Mouse (Mus musculus) MEL (cell line): Measurements from ENCODE around the gene Chrna9. TPM values are rescaled to one million over a fixed set of nuclear protein-coding genes. Genes with fewer than 3 reads are reported as not detected.

ENCODE experiments used
- DNase-seq: peaks from one replicate; pipeline ENCODE4 v3.0.0; 2011; ENCODE audit warnings: low read depth, low spot score
- H3K27ac ChIP-seq: 2 replicates; pipeline ENCODE4 v1.5.1; 2012; ENCODE audit warnings: low read depth, mild to moderate bottlenecking, control low read depth, low read length, moderate library complexity; ENCODE audit not compliant: control insufficient read depth
- H3K27me3 ChIP-seq, 2 experiments: fragments of 150-350 bp in 1 of 2; sonication (generic) in 1 of 2; 2 replicates each; pipeline ENCODE4 v1.6.1; 2012; ENCODE audit warnings: low read length in 2 of 2, mild to moderate bottlenecking in 2 of 2, improper control_type of control experiment in 1 of 2, moderate library complexity in 1 of 2; ENCODE audit not compliant: insufficient read depth in 2 of 2, control insufficient read depth in 1 of 2
- H3K36me3 ChIP-seq, 2 experiments: 2 replicates each; pipeline ENCODE4 v1.6.1; 2012 to 2014; ENCODE audit warnings: low read length in 2 of 2, improper control_type of control experiment in 1 of 2, inconsistent platforms in 1 of 2, mild to moderate bottlenecking in 1 of 2; ENCODE audit not compliant: insufficient read depth in 2 of 2, control insufficient read depth in 1 of 2
- H3K4me1 ChIP-seq, 2 experiments: fragments of 150-350 bp in 1 of 2; sonication (generic) in 1 of 2; 2 replicates each; pipeline ENCODE4 v1.6.1; 2012; ENCODE audit warnings: low read length in 2 of 2, improper control_type of control experiment in 1 of 2, mild to moderate bottlenecking in 1 of 2; ENCODE audit not compliant: insufficient read depth in 2 of 2, control insufficient read depth in 1 of 2
- H3K4me3 ChIP-seq, 2 experiments: fragments of 150-350 bp in 1 of 2; sonication (generic) in 1 of 2; 2 replicates each; pipeline ENCODE4 v1.5.1; 2012; ENCODE audit warnings: low read depth in 2 of 2, low read length in 2 of 2, mild to moderate bottlenecking in 2 of 2, moderate library complexity in 2 of 2, control low read depth in 1 of 2, improper control_type of control experiment in 1 of 2; ENCODE audit not compliant: control insufficient read depth in 1 of 2, insufficient read depth in 1 of 2
- H3K79me2 ChIP-seq: 2 replicates; pipeline ENCODE4 v1.6.1; 2012; ENCODE audit warnings: mild to moderate bottlenecking, low read length, moderate library complexity; ENCODE audit not compliant: control insufficient read depth, poor library complexity, insufficient read depth
- H3K9ac ChIP-seq: 2 replicates; pipeline ENCODE4 v1.6.1; 2012; ENCODE audit warnings: low read depth, mild to moderate bottlenecking, control low read depth, low read length, moderate library complexity; ENCODE audit not compliant: control insufficient read depth, poor library complexity, severe bottlenecking
- H3K9me3 ChIP-seq: fragments of 150-350 bp; sonication (generic); replicated peaks from 2 replicates; pipeline ENCODE4 v1.6.1; 2012; ENCODE audit warnings: mild to moderate bottlenecking, low read length, improper control_type of control experiment, moderate library complexity; ENCODE audit not compliant: insufficient read depth
- CHD2 ChIP-seq: IDR thresholded peaks from 2 replicates; pipeline ENCODE4 v1.6.1; 2011; ENCODE audit warnings: low read length, improper control_type of control experiment
- ETS1 ChIP-seq: IDR thresholded peaks from 2 replicates; pipeline ENCODE4 v1.6.1; 2012; ENCODE audit warnings: low read depth, mild to moderate bottlenecking, inconsistent platforms, low read length, improper control_type of control experiment, moderate library complexity
- HCFC1 ChIP-seq: IDR thresholded peaks from 2 replicates; pipeline ENCODE4 v1.6.1; 2012; ENCODE audit warnings: low read depth, mild to moderate bottlenecking, inconsistent platforms, low read length, improper control_type of control experiment, moderate library complexity
- JUND ChIP-seq: IDR thresholded peaks from 2 replicates; pipeline ENCODE4 v1.6.1; 2011; ENCODE audit warnings: low read depth, mild to moderate bottlenecking, improper control_type of control experiment, low read length
- KAT2A ChIP-seq: conservative IDR thresholded peaks from 2 replicates; pipeline ENCODE4 v1.6.1; 2012; ENCODE audit warnings: low read depth, low read length, improper control_type of control experiment, inconsistent platforms
- MAX ChIP-seq: IDR thresholded peaks from 2 replicates; pipeline ENCODE4 v1.6.1; 2011; ENCODE audit warnings: low read length, improper control_type of control experiment
- MXI1 ChIP-seq: IDR thresholded peaks from 2 replicates; pipeline ENCODE4 v1.6.1; 2011; ENCODE audit warnings: mild to moderate bottlenecking, low read depth, low read length, improper control_type of control experiment
- MYC ChIP-seq: IDR thresholded peaks from 2 replicates; pipeline ENCODE4 v1.6.1; 2011; ENCODE audit warnings: low read depth, mild to moderate bottlenecking, low read length, improper control_type of control experiment, moderate library complexity
- NRF1 ChIP-seq: IDR thresholded peaks from 2 replicates; pipeline ENCODE4 v1.6.1; 2014; ENCODE audit warnings: low read depth, mild to moderate bottlenecking, inconsistent platforms, low read length, improper control_type of control experiment, moderate library complexity; ENCODE audit not compliant: poor library complexity, insufficient read depth, severe bottlenecking
- POLR2AphosphoS2 ChIP-seq: IDR thresholded peaks from 2 replicates; pipeline ENCODE4 v1.6.1; 2011; ENCODE audit warnings: low read length, improper control_type of control experiment
- POLR2AphosphoS5 ChIP-seq: IDR thresholded peaks from 2 replicates; pipeline ENCODE4 v1.6.1; 2012; ENCODE audit warnings: low read depth, borderline replicate concordance, mild to moderate bottlenecking, inconsistent platforms, low read length, moderate library complexity, mixed read lengths
- RAD21 ChIP-seq: IDR thresholded peaks from 2 replicates; pipeline ENCODE4 v1.6.1; 2011; ENCODE audit warnings: mild to moderate bottlenecking, low read depth, low read length, improper control_type of control experiment
- RCOR1 ChIP-seq: IDR thresholded peaks from 2 replicates; pipeline ENCODE4 v1.6.1; 2012; ENCODE audit warnings: low read depth, mild to moderate bottlenecking, inconsistent platforms, low read length, improper control_type of control experiment
- SIN3A ChIP-seq: IDR thresholded peaks from 2 replicates; pipeline ENCODE4 v1.6.1; 2012; ENCODE audit warnings: low read length, improper control_type of control experiment, inconsistent platforms
- SMC3 ChIP-seq: IDR thresholded peaks from 2 replicates; pipeline ENCODE4 v1.6.1; 2011; ENCODE audit warnings: low read depth, low read length, improper control_type of control experiment
- USF2 ChIP-seq, 2 experiments: IDR thresholded peaks; 2 replicates each; pipeline ENCODE4 v1.6.1; 2011 to 2012; ENCODE audit warnings: improper control_type of control experiment in 2 of 2, low read length in 2 of 2, borderline replicate concordance in 1 of 2, inconsistent platforms in 1 of 2, low read depth in 1 of 2, mild to moderate bottlenecking in 1 of 2; ENCODE audit not compliant: insufficient read depth in 1 of 2
- polyA plus RNA-seq, 2 experiments: library from polyadenylated mRNA; stranded (reverse) in 1 of 2; unstranded in 1 of 2; fragments of >175 nt in 1 of 2; fragments of >200 nt in 1 of 2; gene quantifications; 2 replicates each; pipeline versions ENCODE4 v1.2.1 to v1.2.4; 2012; ENCODE audit warnings: low replicate concordance in 2 of 2, low read depth in 1 of 2; ENCODE audit not compliant: insufficient read length in 2 of 2, insufficient read depth in 1 of 2, missing spikeins in 1 of 2
- total RNA-seq: library from RNA; depleted of rRNA; stranded (reverse); fragments of 300-350 nt; gene quantifications from 2 replicates; pipeline ENCODE4 v1.2.3, GENCODE M21; 2012

Gene Chrna9
- total and polyA plus RNA-seq, 3 experiments: not detected

GRCm38 (mm10) chr5:65919326-65919725 lies 15.4 kb upstream of the Chrna9 start:
- Histone ChIP-seq H3K36me3 (peaks cover 0 to 12% of the 10 kb centered on the region in 2 experiments; a peak in 2 of 4 replicates), H3K4me1 (peaks cover 0 to 20% of the 10 kb centered on the region in 2 experiments), H3K9me3 (no peaks in the 10 kb centered on the region), H3K9ac (no peak overlapping the region), H3K79me2 (no peaks in the 10 kb centered on the region), H3K27ac (no peak overlapping the region), H3K4me3 (no peak overlapping the region), H3K27me3 (no peaks in the 10 kb centered on the region)
- TF ChIP-seq RCOR1: no peak
- no peak for TF ChIP-seq SIN3A
- peak; percentile 24 for DNase-seq

GRCm38 (mm10) chr5:65919904-65920303 lies 14.8 kb upstream of the Chrna9 start:
- DNase-seq: no peak
- peaks cover 0 to 12% of the 10 kb centered on the region in 2 experiments; a peak in 2 of 4 replicates for H3K36me3 ChIP-seq
- H3K27ac ChIP-seq: no peak overlapping the region
- H3K79me2 ChIP-seq: no peaks in the 10 kb centered on the region
- no peak overlapping the region for H3K9ac ChIP-seq
- H3K4me3 ChIP-seq: no peak overlapping the region
- TF ChIP-seq KAT2A (no peak), POLR2AphosphoS5 (no peak), MYC (no peak), CHD2 (no peak), SMC3 (no peak), ETS1 (no peak), POLR2AphosphoS2 (no peak), MAX (no peak), USF2 (IDR thresholded peaks at IDR 0.05; ENCODE audit: borderline replicate concordance in 1 of 2, insufficient read depth in 1 of 2, low read depth in 1 of 2, low read length in 2 of 2) (no peak), HCFC1 (no peak), NRF1 (no peak), MXI1 (no peak), RCOR1 (no peak), JUND (no peak), RAD21 (no peak), SIN3A (no peak)
- H3K27me3 ChIP-seq: no peaks in the 10 kb centered on the region
- H3K4me1 ChIP-seq: peaks cover 0 to 20% of the 10 kb centered on the region in 2 experiments
- no peaks in the 10 kb centered on the region for H3K9me3 ChIP-seq
